Comparison of ENCODE assay signal across 8 mouse cellular contexts in the genomic region with DNA sequence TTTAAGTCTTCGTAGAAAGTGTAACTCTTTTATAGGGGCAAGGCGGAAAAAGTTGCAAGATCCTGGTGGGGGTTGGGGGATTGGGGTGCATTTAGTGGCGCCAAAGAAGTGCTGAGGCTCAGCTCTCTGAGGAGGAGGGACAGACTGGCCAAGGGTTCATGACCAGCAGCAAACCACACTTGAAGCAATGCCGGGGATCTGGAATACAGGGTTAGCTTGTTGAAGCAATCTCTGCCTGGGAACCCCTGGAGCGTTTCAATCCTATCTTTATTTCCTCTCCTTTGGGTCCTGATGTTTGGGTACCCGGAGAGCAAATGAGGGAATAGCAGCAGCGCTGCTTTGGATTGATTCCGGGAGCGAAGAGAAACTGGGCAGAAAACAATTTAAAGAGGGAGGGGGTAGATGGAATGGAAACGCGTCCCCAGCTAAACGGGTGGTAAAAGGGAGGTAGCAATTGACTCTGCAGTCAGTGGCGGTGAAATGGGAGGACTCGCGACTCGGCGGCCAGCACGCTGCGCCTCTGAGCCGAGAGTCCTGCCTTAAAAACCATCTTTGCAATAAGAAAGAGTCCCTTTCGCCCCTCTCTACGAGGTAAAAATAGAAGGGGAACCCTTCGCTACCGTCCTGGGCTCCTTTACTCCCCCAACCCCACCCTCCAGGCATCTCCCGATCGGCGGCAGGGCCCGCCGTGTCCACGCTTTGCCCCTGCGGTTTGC.
DNase-seq lines count a peak whose midpoint lies in the region; ATAC-seq lines count a peak whose summit lies in the region.

No protein-coding gene starts in this region.

- H3K4me1 ChIP-seq in hindbrain, embryonic 10.5 days (replicated peaks): peaks cover 51% of the 10 kb centered on the region
- no peaks in the 10 kb centered on the region for H3K4me1 ChIP-seq in liver, embryonic 16.5 days (ENCODE audit: control insufficient read depth, low read depth, low read length)

- peak overlapping the region; percentile 47 for H3K4me3 ChIP-seq in hindbrain, embryonic 10.5 days
- H3K4me3 ChIP-seq in liver, embryonic 16.5 days (ENCODE audit: low read depth, low read length): 0 out of 2 replicates have a peak overlapping the region, but pooled peaks have one; percentile 10

- under 1% methylated on average over 31 of the region's 31 CpGs for WGBS in hindbrain, embryonic 10.5 days
- under 1% methylated on average over 31 of the region's 31 CpGs for WGBS in liver, embryonic 16.5 days (ENCODE audit: insufficient replicate concordance)

- peak overlapping the region; percentile 15; the same call in 1 of the 2 replicates for H3K4me2 ChIP-seq in liver, embryonic 16.5 days (ENCODE audit: low read depth, low read length)

- no peaks in the 10 kb centered on the region for H3K36me3 ChIP-seq in hindbrain, embryonic 10.5 days
- no peaks in the 10 kb centered on the region for H3K36me3 ChIP-seq in liver, embryonic 16.5 days (ENCODE audit: control insufficient read depth, insufficient read depth)

- H3K9ac ChIP-seq in liver, embryonic 16.5 days (ENCODE audit: low read depth, low read length): no peak overlapping the region

- peak overlapping the region; percentile 82 for H3K27ac ChIP-seq in hindbrain, embryonic 10.5 days
- no peak overlapping the region for H3K27ac ChIP-seq in liver, embryonic 16.5 days (ENCODE audit: low read length)

- H3K27me3 ChIP-seq in hindbrain, embryonic 10.5 days (ENCODE audit: insufficient read depth, poor library complexity, severe bottlenecking): peaks cover 85% of the 10 kb centered on the region
- peaks cover 47% of the 10 kb centered on the region for H3K27me3 ChIP-seq in liver, embryonic 16.5 days (ENCODE audit: control insufficient read depth, insufficient read depth, low read depth, low read length)

- no peak for ATAC-seq in liver, embryonic 16.5 days (ENCODE audit: low read depth)

- H3K9me3 ChIP-seq in hindbrain, embryonic 10.5 days: no peaks in the 10 kb centered on the region
- no peaks in the 10 kb centered on the region for H3K9me3 ChIP-seq in liver, embryonic 16.5 days (replicated peaks; ENCODE audit: control insufficient read depth, low read length)

- peak; percentile 46 for DNase-seq in adrenal gland, adult 2 months
- DNase-seq in adrenal gland, postnatal 14 days: no peak
- DNase-seq in adrenal gland, postnatal 36 days: peak; percentile 10 to 19
- DNase-seq in hindbrain, embryonic 10.5 days (ENCODE audit: low spot score): peak; percentile 65
- no peak for DNase-seq in frontal cortex, postnatal 25 days (ENCODE audit: low spot score in 2 of 2)
- no peak for DNase-seq in layer of hippocampus, adult 9-10 months (ENCODE audit: low spot score)
- no peak for DNase-seq in ovary, postnatal 36 days (ENCODE audit: low spot score)

Comparison
In these comparisons a context has a peak if more than half of its experiments do, and no peak if none do; other contexts are left out.
1. DNase-seq: peak in adrenal gland, adult 2 months (single experiment), adrenal gland, postnatal 36 days (2 of 2) and hindbrain, embryonic 10.5 days (single experiment); none in adrenal gland, postnatal 14 days (single experiment), frontal cortex, postnatal 25 days (0 of 2), layer of hippocampus, adult 9-10 months (single experiment) and ovary, postnatal 36 days (single experiment).